7 mouse cellular contexts compared by ENCODE assay signal in genomic region chr2:63184551-63185430, GRCm38 (mm10). TPM values are rescaled to one million over a fixed set of nuclear protein-coding genes. Genes with fewer than 3 reads are reported as not detected.
DNase-seq lines count a peak whose midpoint lies in the region; ATAC-seq and TF ChIP-seq lines count a peak whose summit lies in the region.

No protein-coding gene starts in this region.

- peak; percentile 90 for ATAC-seq in hindbrain, embryonic 11.5 days (ENCODE audit: low FRiP score)
- peak; percentile 94 for ATAC-seq in neural tube, embryonic 13.5 days (ENCODE audit: low read depth)

- H3K4me3 ChIP-seq in hindbrain, embryonic 11.5 days (ENCODE audit: low read depth, low read length) = peak overlapping the region; percentile 40
- H3K4me3 ChIP-seq in neural tube, embryonic 13.5 days = peak overlapping the region; percentile 64
- no peak overlapping the region for H3K4me3 ChIP-seq in lung, adult 2 months (replicated peaks; ENCODE audit: extremely low read depth, low read depth, low read length)

- H3K36me3 ChIP-seq in hindbrain, embryonic 11.5 days (ENCODE audit: control insufficient read depth, insufficient read depth, low read length) = no peaks in the 10 kb centered on the region
- H3K36me3 ChIP-seq in neural tube, embryonic 13.5 days = no peaks in the 10 kb centered on the region

- no peak for TF ChIP-seq CTCF in lung, adult 2 months (IDR thresholded peaks at IDR 0.05; ENCODE audit: insufficient read depth, low read length)

- H3K9me3 ChIP-seq in hindbrain, embryonic 11.5 days (ENCODE audit: control insufficient read depth, low read length) = no peaks in the 10 kb centered on the region
- no peaks in the 10 kb centered on the region for H3K9me3 ChIP-seq in neural tube, embryonic 13.5 days

- H3K27ac ChIP-seq in hindbrain, embryonic 11.5 days (ENCODE audit: low read depth, low read length) = 0 out of 2 replicates have a peak overlapping the region, but pooled peaks have one; percentile 20
- H3K27ac ChIP-seq in neural tube, embryonic 13.5 days (replicated peaks) = peak overlapping the region; percentile 83

- DNase-seq in R1 (ENCODE audit: low read depth, low spot score) = peak; percentile 60
- DNase-seq in cerebellum, postnatal 25 days = peak; percentile 45 to 61
- peak; percentile 49 for DNase-seq in hindbrain, embryonic 11.5 days (ENCODE audit: low spot score)
- peak; percentile 32 to 35 for DNase-seq in left cerebral cortex, adult 8-10 months (ENCODE audit: low spot score in 2 of 2)
- DNase-seq in spleen, postnatal 36 days (ENCODE audit: low spot score in 2 of 2) = no peak
- no peak for DNase-seq in lung, adult 2 months

- H3K27me3 ChIP-seq in hindbrain, embryonic 11.5 days (ENCODE audit: control insufficient read depth, insufficient read depth, low read length) = peaks cover 3% of the 10 kb centered on the region; the same call in 1 of the 2 replicates
- H3K27me3 ChIP-seq in neural tube, embryonic 13.5 days = no peaks in the 10 kb centered on the region

- H3K9ac ChIP-seq in hindbrain, embryonic 11.5 days (ENCODE audit: low read depth, low read length) = peak overlapping the region; percentile 38
- peak overlapping the region; percentile 79 for H3K9ac ChIP-seq in neural tube, embryonic 13.5 days

- H3K4me2 ChIP-seq in hindbrain, embryonic 11.5 days (replicated peaks; ENCODE audit: low read depth, low read length) = peak overlapping the region; percentile 80
- peak overlapping the region; percentile 71 for H3K4me2 ChIP-seq in neural tube, embryonic 13.5 days

- no peaks in the 10 kb centered on the region for H3K4me1 ChIP-seq in hindbrain, embryonic 11.5 days (replicated peaks; ENCODE audit: control insufficient read depth, insufficient read depth, low read length)
- peaks cover 14% of the 10 kb centered on the region; the same call in 1 of the 2 replicates for H3K4me1 ChIP-seq in neural tube, embryonic 13.5 days (replicated peaks)
- no peaks in the 10 kb centered on the region for H3K4me1 ChIP-seq in lung, adult 2 months (ENCODE audit: control insufficient read depth, insufficient read depth, low read length)

- 3% methylated on average over 14 of the region's 15 CpGs for WGBS in hindbrain, embryonic 11.5 days
- WGBS in neural tube, embryonic 13.5 days = 2% methylated on average over 15 of the region's 15 CpGs
- 3% methylated on average over 13 of the region's 15 CpGs for WGBS in lung, adult 2 months

- no peak for TF ChIP-seq POLR2A in lung, adult 2 months (IDR thresholded peaks at IDR 0.05; ENCODE audit: borderline replicate concordance, extremely low read depth, low read depth, low read length)

RNA-seq across cellular contexts. Expression of gene Kcnh7, which starts 0.7 kb away (rescaled TPM):
- 1.6 and 4.4 TPM in 2 replicates for polyA plus RNA-seq in hindbrain, embryonic 11.5 days (2014; fragmentation: Nextera tagmentation; extraction: Ambion mirVana)
- 10 to 100 TPM; 69.1 to 91.8 (median 80.5) TPM for total RNA-seq in left cerebral cortex, adult 8-10 months (2022)
- 5.9 and 7.6 TPM in 2 replicates for polyA plus RNA-seq in neural tube, embryonic 13.5 days (2015; fragmentation: Nextera tagmentation; extraction: Ambion mirVana)
- polyA plus RNA-seq in lung, adult 2 months (2012; rRNA removed) = not detected in 2 replicates

Comparison
In these comparisons a context has a peak if more than half of its experiments do, and no peak if none do; other contexts are left out.
1. DNase-seq: peak in R1 (single experiment), cerebellum, postnatal 25 days (2 of 2), hindbrain, embryonic 11.5 days (single experiment) and left cerebral cortex, adult 8-10 months (2 of 2); none in spleen, postnatal 36 days (0 of 2) and lung, adult 2 months (single experiment).